Mouse (Mus musculus): ENCODE results near the gene Cyp2f2.

The Cyp2f2 gene

GRCm38 (mm10) chr7:27178324-27179216, 58.9 kb downstream of the Cyp2f2 start, which contains the start of gene Rab4b:
Rab4b (minus strand) TSS chr7:27178896.
- DNase-seq (ENCODE audit: low read depth, low spot score), result peak; percentile 99

- DNase-seq (ENCODE audit: low read depth, low spot score), result no peak
These were observed 59.7 kb downstream of the Cyp2f2 start for GRCm38 (mm10) chr7:27179217-27179918.

- DNase-seq (ENCODE audit: low read depth, low spot score), result no peak
These were observed 60.3 kb downstream of the Cyp2f2 start for GRCm38 (mm10) chr7:27180036-27180435.

- no peak for DNase-seq (ENCODE audit: low read depth, low spot score)
These were observed 61.4 kb downstream of the Cyp2f2 start, which contains the start of the genes Gm21983 and Mia for GRCm38 (mm10) chr7:27180837-27181695. Gm21983 (minus strand) TSS chr7:27181086. Mia (minus strand) TSS chr7:27181157.

- DNase-seq (ENCODE audit: low read depth, low spot score), result no peak
These were observed 62.8 kb downstream of the Cyp2f2 start for GRCm38 (mm10) chr7:27182498-27182897.

Data from telencephalon, adult 2 months (tissue).